Mouse (Mus musculus) bone marrow, adult 2 months (tissue): ENCODE measurements at regions not wholly inside any gene's neighbourhood (a gene's known extent, or its start where the extent isn't known, plus 50 kb on each side); places are given as distances from the start of the nearest gene placed in this dataset.

Source experiments
- H3K27ac ChIP-seq: fragments of 200-500 bp; 2 replicates; pipeline ENCODE4 v1.5.1; 2012; ENCODE audit warnings: low read depth, mild to moderate bottlenecking, control low read depth, inconsistent platforms, low read length; ENCODE audit not compliant: control insufficient read depth, poor library complexity, insufficient read depth
- H3K4me1 ChIP-seq: fragments of 200-500 bp; 2 replicates; pipeline ENCODE4 v1.6.1; 2011; ENCODE audit warnings: low read length; ENCODE audit not compliant: control insufficient read depth, insufficient read depth
- H3K4me3 ChIP-seq: fragments of 200-500 bp; replicated peaks from 2 replicates; pipeline ENCODE3; 2011; ENCODE audit warnings: mild to moderate bottlenecking, low read depth, low read length, control low read depth; ENCODE audit not compliant: control insufficient read depth
- CTCF ChIP-seq: fragments of 200-500 bp; IDR thresholded peaks from 2 replicates; pipeline ENCODE4 v1.5.1; 2011; ENCODE audit warnings: low read length, control low read depth; ENCODE audit not compliant: control insufficient read depth, insufficient read depth
- POLR2A ChIP-seq: fragments of 200-500 bp; IDR thresholded peaks from 2 replicates; pipeline ENCODE4 v1.6.1; 2011; ENCODE audit warnings: low read depth, mild to moderate bottlenecking, control low read depth, low read length, borderline replicate concordance; ENCODE audit not compliant: control insufficient read depth
- WGBS: fragments of 180-500 bp; shearing (Covaris S2); methylation state at CpG from one replicate; pipeline ENCODE4 v1.1.7; 2018; 5-methylcytosine and 5-hydroxymethylcytosine counted together

DNA sequence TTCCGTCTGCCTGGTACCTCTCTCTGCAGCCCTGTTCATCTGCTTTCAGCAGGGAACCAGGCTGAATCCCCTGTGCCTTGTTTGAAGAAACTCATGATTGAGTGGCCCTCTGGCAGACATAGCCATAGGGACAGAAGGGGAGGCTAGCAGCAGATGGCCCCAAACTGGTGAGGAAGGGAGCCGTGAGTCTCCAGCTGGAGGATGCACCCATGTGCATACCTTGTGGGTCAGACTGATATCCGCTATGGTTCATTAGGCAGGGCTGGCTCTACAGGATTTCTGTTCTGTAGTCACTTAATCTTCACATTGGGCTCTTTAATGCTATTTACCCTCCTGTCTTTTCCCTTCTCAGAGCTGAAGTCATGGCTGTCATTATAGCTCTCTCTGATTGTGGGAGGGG, 175.9 kb upstream of the Mocs1 start:
- WGBS, result 70% methylated on average over 3 of the region's 3 CpGs
- Histone ChIP-seq H3K27ac (no peak overlapping the region), H3K4me3 (no peak overlapping the region), H3K4me1 (no peaks in the 10 kb centered on the region)
- TF ChIP-seq POLR2A (no peak), CTCF (no peak)

DNA sequence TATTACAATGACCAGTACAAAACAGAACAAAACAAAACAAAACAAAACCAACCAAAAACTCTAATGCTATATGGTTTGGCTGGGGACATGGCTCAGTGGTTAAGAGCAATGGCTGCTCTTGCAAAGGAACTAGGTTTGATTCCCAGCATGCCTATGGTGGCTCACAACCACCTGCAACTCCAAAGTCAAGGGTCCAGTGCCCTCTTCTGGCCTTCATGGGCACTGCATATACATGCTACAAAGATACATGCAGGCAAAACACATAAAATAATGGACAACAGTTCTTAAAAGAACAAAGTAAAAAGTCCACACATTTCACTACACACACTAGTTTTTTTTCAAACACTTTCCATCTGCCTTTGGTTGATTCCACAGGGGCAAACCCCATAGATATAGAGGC, 169.7 kb upstream of the Mocs1 start:
- Histone ChIP-seq H3K4me1 (no peaks in the 10 kb centered on the region), H3K4me3 (no peak overlapping the region), H3K27ac (no peak overlapping the region)
- TF ChIP-seq POLR2A (no peak), CTCF (0 out of 2 replicates have a peak, but pooled peaks have one; percentile 14)

DNA sequence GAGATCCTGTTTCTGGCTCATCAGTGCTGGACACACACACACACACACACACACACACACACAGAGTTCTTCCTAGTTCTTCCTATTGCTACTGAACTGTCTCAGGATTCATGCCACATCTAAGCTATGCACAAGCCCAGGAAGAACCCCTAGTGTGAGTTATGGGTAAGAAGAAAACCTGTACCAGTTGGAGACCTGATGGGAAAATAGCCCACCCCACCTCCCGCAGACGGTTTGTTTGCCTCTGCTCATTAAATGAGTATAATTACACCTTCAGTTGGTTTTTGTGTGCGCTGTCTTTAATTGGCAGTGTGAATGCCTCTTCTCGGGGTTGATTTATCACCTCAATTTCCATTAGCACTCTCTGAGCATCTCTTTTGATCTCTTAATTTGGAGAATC, 165.8 kb upstream of the Mocs1 start:
- TF ChIP-seq POLR2A, result no peak
- no peak for TF ChIP-seq CTCF
- WGBS, result 57% methylated on average over 4 of the region's 4 CpGs
- H3K27ac ChIP-seq, result no peak overlapping the region
- no peak overlapping the region for H3K4me3 ChIP-seq
- no peaks in the 10 kb centered on the region for H3K4me1 ChIP-seq

DNA sequence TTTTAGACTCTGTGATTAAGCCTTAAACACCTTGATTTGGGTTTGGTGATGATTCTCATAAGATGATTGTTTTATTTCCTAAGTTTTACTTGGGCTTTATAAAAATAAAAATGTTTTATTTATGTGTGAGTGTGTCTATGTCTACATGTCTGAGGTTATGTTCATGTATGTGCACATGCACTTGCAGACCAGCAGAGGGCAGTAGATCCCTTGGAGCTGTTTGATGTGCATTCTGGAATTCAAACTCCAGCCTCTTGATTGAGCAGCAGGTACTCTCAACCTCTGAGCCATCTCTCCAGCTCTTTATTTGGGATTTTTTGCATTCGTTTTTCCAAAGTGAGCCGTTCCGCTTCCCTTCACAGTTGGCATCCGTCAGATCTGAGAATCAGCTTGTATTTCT, 161.8 kb upstream of the Mocs1 start:
- 81% methylated on average over 4 of the region's 4 CpGs for WGBS
- TF ChIP-seq POLR2A (no peak), CTCF (peak; percentile 27; the same call in 1 of the 2 replicates)
- no peaks in the 10 kb centered on the region for H3K4me1 ChIP-seq
- no peak overlapping the region for H3K27ac ChIP-seq
- H3K4me3 ChIP-seq, result no peak overlapping the region

DNA sequence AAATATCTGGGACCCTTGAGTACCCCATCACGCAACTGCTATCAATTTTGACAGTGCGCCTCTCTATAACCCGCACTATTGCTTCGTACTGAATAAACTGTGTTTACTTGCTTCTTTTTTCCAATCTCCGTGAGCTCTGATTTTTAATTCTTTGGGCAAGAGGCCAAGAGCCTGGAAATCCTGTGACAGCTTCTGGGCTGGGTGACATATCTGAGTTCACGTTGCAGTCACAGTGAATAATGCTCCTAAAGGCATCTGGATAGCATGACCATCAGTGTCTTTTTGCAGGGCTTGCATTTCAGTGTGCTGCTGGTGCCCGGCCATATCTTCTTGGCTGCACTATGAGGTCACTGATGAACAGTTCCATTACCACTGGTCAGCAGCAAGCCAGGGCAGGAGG, 158.2 kb upstream of the Mocs1 start:
- H3K4me3 ChIP-seq, result no peak overlapping the region
- no peak for TF ChIP-seq CTCF
- TF ChIP-seq POLR2A, result no peak
- 89% methylated on average over 7 of the region's 7 CpGs for WGBS
- no peaks in the 10 kb centered on the region for H3K4me1 ChIP-seq
- no peak overlapping the region for H3K27ac ChIP-seq

DNA sequence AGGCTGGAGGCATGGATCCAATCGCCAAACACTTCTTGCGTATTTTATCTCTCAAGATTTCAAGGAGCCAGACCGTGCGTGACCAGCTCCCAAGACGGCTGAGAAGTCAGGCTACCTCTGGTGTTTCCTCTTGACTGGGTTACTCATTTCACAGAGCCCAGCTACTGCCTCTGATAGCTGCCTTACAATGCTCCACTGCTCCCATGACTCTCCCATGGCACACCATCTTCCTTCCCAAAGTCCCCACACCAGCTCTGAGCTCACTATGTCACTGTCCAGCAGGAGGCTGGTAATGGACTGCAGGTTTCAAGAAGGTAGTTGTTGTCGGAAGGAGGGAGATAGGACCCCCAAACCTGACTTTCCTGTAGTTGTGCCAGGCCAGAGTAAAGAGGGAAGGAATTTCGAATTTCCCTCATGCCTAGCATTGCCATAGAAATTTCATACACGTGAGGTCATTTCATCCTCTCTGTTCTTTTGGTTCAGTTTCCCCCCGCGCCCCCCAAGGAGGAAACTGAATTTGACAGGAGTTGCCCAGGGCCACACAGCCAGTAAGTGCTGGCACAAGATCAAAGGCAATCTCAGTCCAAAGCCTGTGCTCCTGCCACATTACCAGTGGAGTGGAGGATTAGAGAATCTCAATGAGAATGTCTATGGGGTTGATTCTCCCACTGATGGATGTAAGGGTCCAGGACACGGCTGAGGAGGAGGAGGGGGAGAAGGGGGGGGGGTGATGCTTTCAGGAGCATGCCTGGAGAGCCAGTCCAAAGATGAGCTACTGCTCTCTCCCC, 155.3 kb upstream of the Mocs1 start:
- Histone ChIP-seq H3K4me1 (no peaks in the 10 kb centered on the region), H3K4me3 (no peak overlapping the region), H3K27ac (no peak overlapping the region)
- TF ChIP-seq POLR2A, result no peak
- TF ChIP-seq CTCF, result no peak
- WGBS, result 75% methylated on average over 11 of the region's 11 CpGs

DNA sequence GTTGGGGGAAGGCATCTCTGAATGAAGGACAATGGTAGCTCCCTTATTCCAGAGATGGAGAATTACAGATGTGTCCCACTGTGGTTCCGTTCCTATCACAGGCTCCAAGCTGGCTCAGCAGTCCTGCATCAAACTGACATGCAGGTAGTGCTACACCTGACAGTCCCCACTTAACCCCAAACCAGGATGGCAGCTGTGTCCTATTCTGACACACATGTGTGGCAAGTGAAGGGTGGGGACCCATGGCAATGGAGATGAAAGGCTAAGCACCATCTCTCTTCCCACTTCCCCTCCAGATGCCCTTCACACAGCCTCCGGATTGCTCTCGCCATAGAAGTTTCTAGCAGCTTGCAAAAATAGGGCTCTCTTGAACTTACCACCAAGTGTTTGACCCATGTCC, 153.2 kb upstream of the Mocs1 start:
- 81% methylated on average over 3 of the region's 3 CpGs for WGBS
- TF ChIP-seq POLR2A, result no peak
- no peak for TF ChIP-seq CTCF
- H3K4me1 ChIP-seq, result no peaks in the 10 kb centered on the region

DNA sequence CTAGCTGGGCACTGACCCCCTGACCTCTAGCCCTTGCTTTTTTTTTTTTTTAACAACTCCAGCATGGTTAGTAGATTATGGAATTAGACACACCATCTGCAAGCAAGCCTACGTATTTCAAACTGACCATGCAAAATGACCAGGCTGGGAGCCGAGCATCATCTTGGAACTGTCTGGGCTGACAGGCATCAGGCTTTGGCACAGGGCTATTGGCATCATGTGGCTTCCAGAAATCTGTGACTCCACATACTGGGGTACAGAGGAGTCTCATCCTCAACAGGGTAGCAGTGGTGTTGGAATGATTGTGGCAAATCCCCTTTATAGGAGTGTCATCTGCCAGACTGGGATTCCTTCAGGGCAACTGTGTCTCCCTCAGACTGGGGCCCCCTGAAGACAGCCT, 152.7 kb upstream of the Mocs1 start:
- Histone ChIP-seq H3K27ac (no peak overlapping the region), H3K4me1 (no peaks in the 10 kb centered on the region), H3K4me3 (no peak overlapping the region)
- TF ChIP-seq POLR2A (no peak), CTCF (no peak)
- WGBS, result 67% methylated on average over 2 of the region's 2 CpGs

More for the DNA sequence above, 153.2 kb upstream of the Mocs1 start:
- Histone ChIP-seq H3K4me3 (no peak overlapping the region), H3K27ac (no peak overlapping the region)
